Mouse (Mus musculus): ENCODE data around the gene Zfp575.

- TF ChIP-seq POLR2A (IDR thresholded peaks at IDR 0.05; ENCODE audit: insufficient read depth, low read depth, low read length) (no peak), CTCF (IDR thresholded peaks at IDR 0.05; ENCODE audit: insufficient read depth, low read depth, low read length) (no peak)
Observed at GRCm38 (mm10) chr7:24561450-24561849, 26.0 kb downstream of the Zfp575 start.

Data from olfactory bulb, adult 2 months (tissue).